Mouse (Mus musculus): ENCODE data around the gene Frs3. TPM values are rescaled to one million over a fixed set of nuclear protein-coding genes. Genes with fewer than 3 reads are reported as not detected.

Gene Frs3
- polyA plus RNA-seq, 1 experiment from 2014 or later, result 11.1 TPM

DNA sequence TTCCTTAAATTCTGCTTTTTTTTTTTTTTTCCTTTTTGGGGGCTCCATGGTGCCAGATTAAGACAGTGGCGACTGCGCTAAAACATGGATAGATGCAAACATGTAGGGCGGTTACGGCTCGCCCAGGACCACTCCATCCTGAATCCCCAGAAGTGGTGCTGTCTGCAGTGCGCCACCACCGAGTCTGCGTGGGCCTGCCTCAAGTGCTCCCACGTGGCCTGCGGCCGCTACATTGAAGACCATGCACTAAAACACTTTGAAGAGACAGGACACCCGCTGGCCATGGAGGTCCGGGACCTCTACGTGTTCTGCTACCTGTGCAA, 16.9 kb upstream of the Frs3 start:
- 12% methylated on average over 14 of the region's 14 CpGs for WGBS
- Histone ChIP-seq H3K27ac (no peak overlapping the region), H3K27me3 (peaks cover 34% of the 10 kb centered on the region), H3K36me3 (replicated peaks) (peaks cover 17% of the 10 kb centered on the region), H3K4me3 (replicated peaks) (peak overlapping the region; percentile 38), H3K4me1 (peaks cover 17% of the 10 kb centered on the region), H3K9ac (peak overlapping the region; percentile 53; the same call in 1 of the 2 replicates), H3K9me3 (no peaks in the 10 kb centered on the region), H3K4me2 (peak overlapping the region; percentile 65)
- peak; percentile 54 for ATAC-seq (ENCODE audit: low FRiP score)

DNA sequence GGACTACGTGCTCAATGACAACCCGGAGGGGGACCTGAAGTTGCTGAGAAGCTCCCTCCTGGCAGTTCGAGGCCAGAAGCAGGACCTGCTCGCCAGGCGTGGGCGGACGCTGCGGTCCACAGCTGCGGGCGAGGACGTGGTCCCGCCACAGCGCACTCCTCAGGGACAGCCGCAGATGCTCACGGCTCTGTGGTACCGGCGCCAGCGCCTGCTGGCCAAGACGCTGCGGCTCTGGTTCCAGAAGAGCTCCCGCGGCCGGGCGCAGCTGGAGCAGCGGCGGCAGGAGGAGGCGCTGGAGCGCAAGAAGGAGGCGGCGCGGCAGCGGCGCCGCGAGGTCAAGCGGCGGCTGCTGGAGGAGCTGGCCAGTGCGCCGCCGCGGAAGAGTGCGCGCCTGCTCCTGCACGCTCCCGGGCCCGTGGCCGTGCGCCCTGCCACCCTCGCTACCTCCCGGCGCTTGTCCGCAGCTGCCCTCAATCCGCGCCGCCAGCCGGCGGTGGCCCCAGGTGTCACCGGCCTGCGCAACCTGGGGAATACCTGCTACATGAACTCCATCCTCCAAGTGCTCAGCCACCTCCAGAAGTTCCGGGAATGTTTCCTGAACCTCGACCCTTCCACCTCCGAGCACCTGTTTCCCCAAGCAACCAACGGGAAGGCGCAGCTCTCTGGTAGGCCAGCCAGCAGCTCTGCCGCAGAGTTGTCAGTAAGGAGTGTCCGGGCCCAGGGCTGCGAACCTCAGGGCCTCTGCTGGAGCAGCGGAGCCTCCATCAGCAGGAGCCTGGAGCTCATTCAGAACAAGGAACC, 16.3 kb upstream of the Frs3 start:
- Histone ChIP-seq H3K9me3 (no peaks in the 10 kb centered on the region), H3K27me3 (peaks cover 34% of the 10 kb centered on the region)
- WGBS, result 4% methylated on average over 66 of the region's 68 CpGs

DNA sequence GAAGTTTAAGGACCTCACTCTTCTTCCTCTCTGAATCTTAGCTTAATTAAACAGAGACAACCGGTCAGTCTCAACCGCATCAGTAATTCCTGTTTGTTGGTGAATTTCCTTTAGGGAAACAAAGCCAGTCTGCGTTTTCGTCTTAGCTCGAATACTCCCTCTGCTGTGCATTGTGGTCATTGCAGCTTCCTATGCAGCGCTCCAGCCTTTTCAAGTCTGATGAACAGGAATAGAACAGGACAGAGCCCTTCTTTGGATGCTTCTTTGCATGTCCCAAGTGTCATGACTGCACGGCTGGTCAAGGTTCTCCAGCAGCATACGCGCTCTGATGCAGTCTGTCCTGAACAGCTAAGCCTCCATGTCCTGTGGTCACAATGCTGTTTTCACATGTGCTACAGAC, 12.2 kb upstream of the Frs3 start:
- Histone ChIP-seq H3K27me3 (peaks cover 21% of the 10 kb centered on the region), H3K9ac (no peak overlapping the region), H3K4me1 (peaks cover 13% of the 10 kb centered on the region), H3K9me3 (no peaks in the 10 kb centered on the region), H3K36me3 (replicated peaks) (peaks cover 49% of the 10 kb centered on the region), H3K27ac (0 out of 2 replicates have a peak overlapping the region, but pooled peaks have one; percentile 13), H3K4me3 (replicated peaks) (no peak overlapping the region), H3K4me2 (no peak overlapping the region)
- ATAC-seq (ENCODE audit: low FRiP score), result peak; percentile 31; the same call in 1 of the 2 replicates
- 20% methylated on average over 9 of the region's 9 CpGs for WGBS

More for the DNA sequence above, 16.3 kb upstream of the Frs3 start:
- peak overlapping the region; percentile 65 for H3K4me2 ChIP-seq
- H3K4me3 ChIP-seq (replicated peaks), result peak overlapping the region; percentile 38
- peaks cover 17% of the 10 kb centered on the region for H3K4me1 ChIP-seq
- ATAC-seq (ENCODE audit: low FRiP score), result peak; percentile 66
- no peak overlapping the region for H3K27ac ChIP-seq
- peak overlapping the region; percentile 53 for H3K9ac ChIP-seq
- peaks cover 17% of the 10 kb centered on the region for H3K36me3 ChIP-seq (replicated peaks)

DNA sequence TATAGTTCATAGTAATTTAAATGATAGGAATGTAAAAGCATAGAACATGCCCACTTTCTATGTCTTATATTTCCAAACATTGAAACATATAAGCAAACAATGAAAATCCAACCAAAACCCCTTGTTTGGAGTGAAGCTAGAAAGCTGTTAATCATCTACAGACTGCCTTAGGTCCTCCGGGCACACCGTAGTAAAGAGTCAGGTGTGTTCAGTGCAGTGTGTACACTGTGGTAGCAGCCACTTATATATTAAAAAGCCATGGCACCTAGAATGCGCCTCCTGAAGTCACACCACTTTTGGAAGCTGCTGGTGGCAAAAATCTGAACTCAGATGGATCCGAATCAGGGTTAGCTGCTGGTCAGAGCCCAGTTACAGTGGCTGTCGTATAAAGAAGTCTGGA, 10.6 kb upstream of the Frs3 start:
- peaks cover 61% of the 10 kb centered on the region for H3K36me3 ChIP-seq (replicated peaks)
- WGBS, result 92% methylated on average over 5 of the region's 5 CpGs
- H3K4me3 ChIP-seq (replicated peaks), result no peak overlapping the region
- H3K9me3 ChIP-seq, result no peaks in the 10 kb centered on the region
- ATAC-seq (ENCODE audit: low FRiP score), result no peak
- H3K9ac ChIP-seq, result no peak overlapping the region
- no peak overlapping the region for H3K27ac ChIP-seq
- no peaks in the 10 kb centered on the region; the same call in 1 of the 2 replicates for H3K4me1 ChIP-seq
- no peak overlapping the region for H3K4me2 ChIP-seq
- peaks cover 7% of the 10 kb centered on the region for H3K27me3 ChIP-seq

DNA sequence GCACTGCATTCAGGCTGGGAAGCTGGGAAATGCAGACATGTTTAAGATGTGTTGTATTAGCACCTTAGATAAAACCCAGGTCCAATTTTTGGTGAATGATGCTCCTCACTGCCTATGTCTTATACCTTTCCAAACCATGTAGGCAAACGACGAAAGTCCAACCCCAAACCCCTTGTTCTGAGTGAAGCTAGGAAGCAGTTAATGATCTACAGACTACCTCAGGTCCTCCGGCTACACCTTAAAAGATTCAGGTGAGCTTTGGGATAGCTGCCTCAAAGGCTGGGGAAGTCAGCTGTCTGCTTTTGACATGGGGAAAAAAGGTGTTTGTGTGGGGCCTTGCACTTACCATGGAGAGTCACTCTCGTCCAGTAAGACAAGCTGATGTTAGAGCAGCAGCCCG, 10.1 kb upstream of the Frs3 start:
- Histone ChIP-seq H3K4me2 (no peak overlapping the region), H3K9me3 (no peaks in the 10 kb centered on the region), H3K4me3 (replicated peaks) (no peak overlapping the region), H3K9ac (no peak overlapping the region), H3K36me3 (replicated peaks) (peaks cover 64% of the 10 kb centered on the region), H3K4me1 (no peaks in the 10 kb centered on the region; the same call in 1 of the 2 replicates), H3K27me3 (0 out of 2 replicates have a peak, but pooled peaks cover 5% of the 10 kb centered on the region), H3K27ac (no peak overlapping the region)
- no peak for ATAC-seq (ENCODE audit: low FRiP score)
- WGBS, result 88% methylated on average over 5 of the region's 5 CpGs

DNA sequence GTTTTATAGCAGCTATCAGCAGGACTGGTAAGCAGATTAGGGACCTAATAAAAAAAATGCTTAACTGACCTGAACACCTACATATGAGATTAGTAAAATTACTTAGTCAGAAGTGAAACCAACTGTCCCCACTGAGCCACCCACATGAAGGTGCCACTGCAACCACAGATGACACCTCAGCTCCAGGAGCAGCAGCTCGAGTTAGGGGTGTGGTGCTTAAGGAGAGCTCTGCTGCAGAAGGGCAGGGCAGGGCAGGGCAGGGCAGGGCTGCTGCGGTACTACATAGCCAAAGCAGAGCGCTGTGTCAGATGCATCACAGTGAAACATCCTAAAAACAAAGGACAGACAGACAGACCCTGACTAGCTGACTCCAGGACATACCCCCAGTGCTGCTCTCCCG, 6.0 kb upstream of the Frs3 start:
- Histone ChIP-seq H3K27ac (no peak overlapping the region), H3K27me3 (no peaks in the 10 kb centered on the region), H3K4me2 (no peak overlapping the region), H3K9me3 (no peaks in the 10 kb centered on the region), H3K9ac (no peak overlapping the region), H3K36me3 (replicated peaks) (peaks cover 68% of the 10 kb centered on the region), H3K4me3 (replicated peaks) (no peak overlapping the region), H3K4me1 (peaks cover 12% of the 10 kb centered on the region)
- no peak for ATAC-seq (ENCODE audit: low FRiP score)
- 84% methylated on average over 4 of the region's 4 CpGs for WGBS

DNA sequence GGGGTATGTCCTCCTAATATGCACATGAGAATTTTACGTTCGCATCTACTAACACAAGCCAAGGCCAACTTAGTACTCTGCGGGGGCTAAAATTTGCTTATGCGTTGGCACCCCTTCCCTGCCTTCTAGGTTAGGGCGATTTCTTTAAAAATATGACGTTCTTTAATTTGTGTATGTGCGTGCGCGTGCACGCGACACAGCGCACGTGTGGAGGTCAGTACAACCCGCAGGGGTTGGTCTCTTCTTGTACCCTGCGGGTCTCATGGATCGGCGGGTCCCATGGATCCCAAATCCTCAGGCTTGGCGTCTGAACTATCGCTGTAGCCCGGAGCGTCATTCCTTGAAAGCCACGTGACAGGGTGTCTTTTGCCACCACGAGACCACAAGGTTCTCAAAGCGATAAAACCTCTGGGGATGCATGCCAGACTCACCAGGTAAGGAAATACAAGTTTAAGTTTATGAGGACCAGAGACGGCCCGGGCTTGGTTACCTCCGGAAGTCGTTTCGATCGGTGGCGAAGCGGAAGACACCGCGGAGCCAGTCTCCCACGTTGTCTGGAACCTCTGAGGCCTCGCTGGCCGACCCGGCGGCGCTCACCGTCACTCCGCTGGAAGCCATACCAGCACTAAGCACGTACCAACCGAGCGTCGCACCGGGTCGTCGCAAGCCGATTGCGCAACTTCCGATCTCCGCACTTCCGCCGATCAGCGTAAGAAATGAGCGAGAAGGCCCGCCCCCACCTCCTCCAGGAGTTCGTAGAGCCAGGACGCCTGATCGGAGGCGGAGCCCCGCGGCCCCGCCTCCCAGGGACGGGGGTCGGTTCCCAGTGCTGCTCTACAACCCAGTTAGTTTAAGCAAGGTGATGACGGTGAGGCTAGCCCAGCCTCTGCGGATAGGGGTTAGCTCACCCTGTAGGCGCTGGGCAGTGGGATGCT, 1.2 kb upstream of the Frs3 start:
- H3K9ac ChIP-seq, result peak overlapping the region; percentile 86
- ATAC-seq (ENCODE audit: low FRiP score), result peak; percentile 93
- peaks cover 18% of the 10 kb centered on the region for H3K27me3 ChIP-seq
- WGBS, result under 1% methylated on average over 70 of the region's 70 CpGs
- H3K9me3 ChIP-seq, result no peaks in the 10 kb centered on the region
- peaks cover 25% of the 10 kb centered on the region for H3K4me1 ChIP-seq
- H3K4me2 ChIP-seq, result peak overlapping the region; percentile 98
- peak overlapping the region; percentile 86 for H3K27ac ChIP-seq
- peak overlapping the region; percentile 78 for H3K4me3 ChIP-seq (replicated peaks)
- peaks cover 25% of the 10 kb centered on the region for H3K36me3 ChIP-seq (replicated peaks)

DNA sequence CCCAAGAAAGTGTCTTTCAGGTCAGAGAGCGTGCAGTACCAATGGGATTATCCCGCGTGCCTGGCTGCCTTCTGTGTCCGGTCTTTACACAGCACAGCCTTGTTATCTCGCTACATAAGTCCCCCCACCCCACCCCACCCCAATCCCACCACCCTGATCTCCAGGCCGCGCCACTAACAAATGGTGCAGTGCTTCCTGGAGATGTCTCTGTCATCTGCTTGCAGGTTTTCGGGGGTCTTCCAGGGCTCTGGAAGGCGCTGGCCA, 554 bp upstream of the Frs3 start, which contains the start of gene Tomm6:
Gene Tomm6 (minus strand): TSS at position 43 of the 264 bp plus-strand sequence.
- Histone ChIP-seq H3K9me3 (no peaks in the 10 kb centered on the region), H3K36me3 (replicated peaks) (peaks cover 20% of the 10 kb centered on the region), H3K4me2 (peak within 1 kb of the TSS; percentile 98), H3K27ac (peak within 1 kb of the TSS; percentile 86), H3K9ac (peak within 1 kb of the TSS; percentile 86), H3K27me3 (peaks cover 22% of the 10 kb centered on the region), H3K4me1 (peaks cover 25% of the 10 kb centered on the region), H3K4me3 (replicated peaks) (peak within 1 kb of the TSS; percentile 78)
- ATAC-seq (ENCODE audit: low FRiP score), result no peak
- 0% methylated on average over 9 of the region's 9 CpGs for WGBS

DNA sequence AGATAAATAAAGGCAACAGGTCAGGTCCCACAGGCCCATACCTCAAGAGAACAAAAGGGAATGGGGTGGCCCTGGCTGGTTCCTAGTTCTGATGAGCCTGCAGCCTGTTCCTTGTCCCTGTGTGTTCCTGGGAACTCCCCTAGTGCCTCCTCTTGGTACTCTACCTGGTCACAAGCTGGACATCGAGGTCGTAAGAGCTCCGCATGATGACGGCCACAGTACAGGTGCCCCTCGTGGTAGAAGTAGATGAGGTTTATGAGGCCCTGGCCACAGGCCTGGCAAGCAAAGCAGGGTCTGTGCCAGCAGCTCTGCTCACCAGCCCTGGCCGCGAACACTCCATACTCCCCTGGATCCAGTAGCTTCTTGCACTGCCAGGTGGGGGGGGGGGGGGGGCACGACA, 1.1 kb downstream of the Frs3 start:
- H3K4me3 ChIP-seq (replicated peaks), result no peak overlapping the region
- H3K4me2 ChIP-seq, result peak overlapping the region; percentile 98
- no peak for ATAC-seq (ENCODE audit: low FRiP score)
- H3K9me3 ChIP-seq, result no peaks in the 10 kb centered on the region
- H3K36me3 ChIP-seq (replicated peaks), result peaks cover 4% of the 10 kb centered on the region; the same call in 1 of the 2 replicates
- no peak overlapping the region for H3K9ac ChIP-seq
- 77% methylated on average over 8 of the region's 8 CpGs for WGBS
- peaks cover 33% of the 10 kb centered on the region for H3K27me3 ChIP-seq
- H3K4me1 ChIP-seq, result peaks cover 35% of the 10 kb centered on the region
- H3K27ac ChIP-seq, result no peak overlapping the region

DNA sequence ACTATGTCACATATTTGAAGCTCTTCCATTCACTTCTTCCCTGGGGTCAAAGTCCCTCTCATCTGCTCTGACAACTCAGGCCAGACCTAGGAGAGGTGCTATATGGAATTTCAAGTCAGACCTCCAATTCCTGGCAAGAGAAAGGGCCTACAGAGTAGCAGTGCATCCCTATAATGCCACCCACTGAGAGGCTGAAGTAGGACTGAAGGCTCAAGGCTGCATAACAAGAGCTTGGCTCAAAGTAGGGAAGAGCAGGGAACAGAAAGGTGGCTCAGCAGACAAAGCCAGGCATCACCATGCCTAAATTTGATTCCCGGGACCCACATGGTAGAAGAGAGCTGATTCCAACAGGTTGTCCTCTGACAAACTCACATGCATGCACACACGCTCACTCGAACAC, 2.8 kb downstream of the Frs3 start:
- Histone ChIP-seq H3K9me3 (no peaks in the 10 kb centered on the region), H3K27ac (no peak overlapping the region), H3K36me3 (replicated peaks) (no peaks in the 10 kb centered on the region), H3K27me3 (peaks cover 33% of the 10 kb centered on the region), H3K4me3 (replicated peaks) (no peak overlapping the region), H3K4me1 (peaks cover 38% of the 10 kb centered on the region), H3K9ac (no peak overlapping the region), H3K4me2 (no peak overlapping the region)
- no peak for ATAC-seq (ENCODE audit: low FRiP score)
- 96% methylated on average over 3 of the region's 3 CpGs for WGBS

DNA sequence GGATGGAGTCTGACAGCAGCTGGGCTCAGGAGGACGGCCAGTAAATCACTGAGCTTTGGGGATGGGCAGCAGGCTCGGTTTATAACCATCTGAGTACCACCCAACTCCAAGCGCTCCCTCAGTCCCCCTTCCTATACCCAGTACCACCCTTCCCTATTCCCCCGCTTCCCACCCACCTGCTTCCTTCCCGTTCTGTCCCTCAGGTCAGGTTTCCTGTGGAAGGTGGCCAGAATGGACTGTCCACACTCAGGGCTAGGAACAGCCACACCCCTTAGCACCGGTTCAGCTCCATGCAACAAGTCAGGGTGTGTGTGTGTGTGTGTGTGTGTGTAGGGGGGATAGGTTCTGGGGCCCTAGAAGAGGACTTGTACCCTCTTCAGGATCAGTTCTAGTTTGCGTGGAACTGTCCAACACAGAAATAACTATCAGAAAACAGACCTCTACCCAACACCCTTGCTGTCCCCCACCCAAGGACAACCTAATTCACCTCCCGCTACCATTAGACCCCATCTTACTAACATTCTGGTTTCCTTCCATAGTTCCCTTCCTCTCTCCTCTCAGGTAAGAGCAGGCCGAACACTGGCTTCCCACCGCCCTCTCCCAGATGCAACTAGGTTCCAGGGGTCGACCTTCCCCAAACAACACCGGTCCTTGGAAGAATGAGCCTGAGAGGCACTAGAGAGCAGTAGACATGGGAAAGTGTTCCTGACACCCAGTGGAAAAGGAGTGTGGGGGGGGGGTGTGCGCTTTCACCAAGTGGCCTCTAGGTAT, 5.0 kb downstream of the Frs3 start:
- WGBS, result 33% methylated on average over 13 of the region's 13 CpGs
- 0 out of 2 replicates have a peak, but pooled peaks cover 3% of the 10 kb centered on the region for H3K36me3 ChIP-seq (replicated peaks)
- peak overlapping the region; percentile 68; the same call in 1 of the 2 replicates for H3K27ac ChIP-seq
- ATAC-seq (ENCODE audit: low FRiP score), result no peak
- H3K4me3 ChIP-seq (replicated peaks), result peak overlapping the region; percentile 79
- H3K9ac ChIP-seq, result peak overlapping the region; percentile 85; the same call in 1 of the 2 replicates
- no peaks in the 10 kb centered on the region for H3K9me3 ChIP-seq
- peaks cover 33% of the 10 kb centered on the region for H3K27me3 ChIP-seq
- peaks cover 26% of the 10 kb centered on the region for H3K4me1 ChIP-seq
- peak overlapping the region; percentile 79 for H3K4me2 ChIP-seq

DNA sequence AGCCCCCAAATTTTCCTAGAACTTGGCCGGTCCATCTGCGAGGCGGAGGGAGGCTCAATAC, 5.4 kb downstream of the Frs3 start, which contains the start of gene Gm21981:
Gene Gm21981 (minus strand): TSS at position 14 of the 61 bp plus-strand sequence.
- Histone ChIP-seq H3K4me3 (replicated peaks) (peak within 1 kb of the TSS; percentile 79), H3K9ac (peak within 1 kb of the TSS; percentile 85), H3K27me3 (peaks cover 33% of the 10 kb centered on the region), H3K36me3 (replicated peaks) (peaks cover 4% of the 10 kb centered on the region; the same call in 1 of the 2 replicates), H3K27ac (peak within 1 kb of the TSS; percentile 68; the same call in 1 of the 2 replicates), H3K4me1 (peaks cover 24% of the 10 kb centered on the region), H3K4me2 (peak within 1 kb of the TSS; percentile 79), H3K9me3 (no peaks in the 10 kb centered on the region)
- WGBS, result 0% methylated on average over 3 of the region's 3 CpGs
- no peak for ATAC-seq (ENCODE audit: low FRiP score)

Data from forebrain, embryonic 12.5 days (tissue).